Mouse (Mus musculus): ENCODE measurements around the gene Prickle2. TPM values are rescaled to one million over a fixed set of nuclear protein-coding genes. Genes with fewer than 3 reads are reported as not detected.
A peak's percentile ranks its signal among the peaks of the same experiment; 100 is the strongest.

Gene Prickle2
- polyA plus RNA-seq, 1 experiment from 2014 or later = 7.2 TPM

DNA sequence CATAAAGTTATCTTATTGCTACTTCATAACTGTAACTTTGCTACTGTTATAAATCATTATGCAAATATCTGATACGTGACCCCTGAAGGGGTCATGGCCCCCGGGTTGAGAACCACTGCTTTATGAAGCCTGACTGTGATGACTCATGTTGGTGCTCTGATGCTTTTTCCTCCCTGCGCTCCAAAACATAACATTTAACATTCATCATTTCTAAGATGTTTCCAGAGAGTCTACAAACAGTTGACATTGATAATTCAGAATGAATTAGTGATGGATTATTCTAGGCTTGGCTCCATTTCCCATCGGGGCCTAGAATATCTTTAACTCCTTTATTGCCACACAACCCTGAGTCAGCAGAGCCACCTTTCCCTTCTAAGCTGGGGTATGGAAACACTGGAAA lies 247.9 kb downstream of the Prickle2 start:
- 60% methylated on average over 4 of the region's 4 CpGs for WGBS
- no peak for ATAC-seq

GRCm38 (mm10) chr6:92451421-92451820 lies 254.5 kb downstream of the Prickle2 start:
- no peak overlapping the region for H3K9ac ChIP-seq
- no peaks in the 10 kb centered on the region for H3K9me3 ChIP-seq
- H3K27ac ChIP-seq = no peak overlapping the region
- no peaks in the 10 kb centered on the region for H3K27me3 ChIP-seq (replicated peaks)
- H3K4me3 ChIP-seq (replicated peaks) = no peak overlapping the region
- no peak overlapping the region for H3K4me2 ChIP-seq (replicated peaks)
- no peak for ATAC-seq
- H3K4me1 ChIP-seq (replicated peaks) = peaks cover 6% of the 10 kb centered on the region
- no peaks in the 10 kb centered on the region for H3K36me3 ChIP-seq
- WGBS = 75% methylated on average over 1 of the region's 1 CpGs

More for the DNA sequence above, 247.9 kb downstream of the Prickle2 start:
- no peak overlapping the region for H3K9ac ChIP-seq
- no peaks in the 10 kb centered on the region for H3K27me3 ChIP-seq (replicated peaks)
- 0 out of 2 replicates have a peak, but pooled peaks cover 2% of the 10 kb centered on the region for H3K4me1 ChIP-seq (replicated peaks)
- no peak overlapping the region for H3K4me3 ChIP-seq (replicated peaks)
- H3K27ac ChIP-seq = no peak overlapping the region
- no peak overlapping the region for H3K4me2 ChIP-seq (replicated peaks)
- no peaks in the 10 kb centered on the region for H3K36me3 ChIP-seq
- no peaks in the 10 kb centered on the region for H3K9me3 ChIP-seq

DNA sequence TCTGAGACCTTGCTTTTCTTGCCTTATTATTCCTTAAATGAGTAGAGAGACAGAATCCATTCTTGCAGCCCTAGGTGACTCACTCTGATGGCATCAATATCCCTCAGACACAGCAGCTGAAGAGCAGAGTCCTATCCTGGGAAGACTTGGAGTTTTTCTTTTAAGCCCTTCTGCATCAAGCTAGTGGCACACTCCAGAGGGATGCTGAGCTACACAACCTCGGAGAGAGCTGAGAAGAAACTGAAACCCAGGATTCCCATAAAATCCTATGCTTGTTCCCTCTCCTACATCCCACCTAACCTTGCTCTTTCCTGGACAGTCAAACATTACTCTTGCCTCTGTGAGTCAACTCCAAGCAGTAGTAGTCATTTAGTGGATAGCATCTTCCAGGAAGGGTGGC lies 256.0 kb downstream of the Prickle2 start:
- no peak for ATAC-seq
- 74% methylated on average over 1 of the region's 1 CpGs for WGBS
- no peaks in the 10 kb centered on the region for H3K9me3 ChIP-seq
- H3K36me3 ChIP-seq = no peaks in the 10 kb centered on the region
- H3K4me2 ChIP-seq (replicated peaks) = no peak overlapping the region
- H3K4me1 ChIP-seq (replicated peaks) = peaks cover 6% of the 10 kb centered on the region
- no peaks in the 10 kb centered on the region for H3K27me3 ChIP-seq (replicated peaks)
- H3K27ac ChIP-seq = no peak overlapping the region
- H3K9ac ChIP-seq = no peak overlapping the region
- no peak overlapping the region for H3K4me3 ChIP-seq (replicated peaks)

DNA sequence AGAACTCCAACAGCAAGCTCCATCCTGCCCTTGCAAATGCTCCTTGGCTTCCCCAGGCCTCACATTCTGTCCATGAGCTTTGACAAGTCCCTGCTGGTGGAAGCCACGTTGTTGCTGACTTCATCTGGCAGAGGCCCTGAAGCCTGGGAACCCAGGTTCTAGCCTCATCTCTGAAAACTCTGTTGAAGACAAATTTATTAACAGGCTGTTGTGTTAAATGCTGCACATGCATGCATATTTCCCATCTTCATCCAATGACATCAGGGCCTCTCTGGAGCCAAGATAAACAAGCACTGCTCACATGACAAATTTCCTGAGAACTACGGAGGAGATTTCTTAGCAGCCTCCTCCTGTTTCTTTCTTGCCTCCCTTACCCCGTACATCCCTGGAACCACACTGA lies 259.3 kb downstream of the Prickle2 start:
- H3K9me3 ChIP-seq = no peaks in the 10 kb centered on the region
- no peaks in the 10 kb centered on the region for H3K27me3 ChIP-seq (replicated peaks)
- H3K36me3 ChIP-seq = no peaks in the 10 kb centered on the region
- H3K4me2 ChIP-seq (replicated peaks) = no peak overlapping the region
- no peak overlapping the region for H3K4me3 ChIP-seq (replicated peaks)
- no peak overlapping the region for H3K9ac ChIP-seq
- peaks cover 6% of the 10 kb centered on the region for H3K4me1 ChIP-seq (replicated peaks)
- peak overlapping the region; percentile 54 for H3K27ac ChIP-seq
- WGBS = 38% methylated on average over 3 of the region's 3 CpGs
- 0 out of 2 replicates have a peak, but pooled peaks have one; percentile 61 for ATAC-seq

DNA sequence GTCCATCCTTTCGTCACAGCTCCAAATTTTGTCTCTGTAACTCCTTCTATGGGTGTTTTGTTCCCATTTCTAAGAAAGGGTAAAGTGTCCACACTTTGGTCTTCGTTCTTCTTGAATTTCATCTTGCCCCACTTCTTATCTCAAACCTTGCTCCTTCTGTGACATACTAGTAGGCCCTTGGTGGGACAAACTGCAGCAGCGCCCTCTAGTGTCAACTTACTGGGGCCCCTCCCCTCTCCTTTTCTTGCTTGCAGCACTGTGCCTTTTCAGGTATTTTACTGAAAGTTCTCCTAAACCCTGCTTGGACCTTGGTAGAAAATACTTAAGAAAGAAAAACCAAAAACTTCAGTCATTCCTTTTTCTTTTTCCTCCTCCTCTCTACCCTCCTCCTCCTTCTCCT lies 264.8 kb downstream of the Prickle2 start:
- H3K4me2 ChIP-seq (replicated peaks) = no peak overlapping the region
- no peaks in the 10 kb centered on the region for H3K4me1 ChIP-seq (replicated peaks)
- no peak overlapping the region for H3K4me3 ChIP-seq (replicated peaks)
- H3K27ac ChIP-seq = no peak overlapping the region
- 53% methylated on average over 2 of the region's 3 CpGs for WGBS
- no peak for ATAC-seq
- H3K27me3 ChIP-seq (replicated peaks) = no peaks in the 10 kb centered on the region
- H3K9me3 ChIP-seq = no peaks in the 10 kb centered on the region
- H3K9ac ChIP-seq = no peak overlapping the region
- no peaks in the 10 kb centered on the region for H3K36me3 ChIP-seq

GRCm38 (mm10) chr6:92440251-92440650 lies 265.7 kb downstream of the Prickle2 start:
- WGBS = 94% methylated on average over 3 of the region's 3 CpGs
- no peak overlapping the region for H3K4me2 ChIP-seq (replicated peaks)

DNA sequence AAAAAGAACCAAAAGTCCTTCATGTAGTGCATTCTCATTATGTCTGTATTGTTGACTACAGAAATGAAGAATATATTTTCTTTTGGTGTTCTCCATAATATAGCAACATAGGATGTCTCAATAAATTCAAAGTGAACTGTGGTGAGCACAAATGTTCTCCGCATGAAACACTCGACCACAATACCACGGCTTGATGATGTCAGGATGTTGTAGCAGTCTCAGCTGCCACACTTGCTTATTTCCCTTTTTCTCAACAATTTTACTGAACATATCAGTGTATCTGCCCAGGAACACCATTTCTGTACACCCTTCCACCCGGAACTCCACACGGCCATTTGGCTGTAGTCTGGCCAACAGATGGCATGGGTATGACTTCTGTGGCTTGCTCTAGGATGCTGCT lies 273.8 kb downstream of the Prickle2 start:
- no peak for ATAC-seq
- Histone ChIP-seq H3K4me2 (replicated peaks) (no peak overlapping the region), H3K4me3 (replicated peaks) (no peak overlapping the region), H3K27ac (no peak overlapping the region), H3K36me3 (no peaks in the 10 kb centered on the region), H3K9me3 (no peaks in the 10 kb centered on the region), H3K9ac (no peak overlapping the region), H3K4me1 (replicated peaks) (no peaks in the 10 kb centered on the region), H3K27me3 (replicated peaks) (no peaks in the 10 kb centered on the region)
- whole genome bisulfite sequencing = 94% methylated on average over 5 of the region's 5 CpGs

More at GRCm38 (mm10) chr6:92440251-92440650, 265.7 kb downstream of the Prickle2 start:
- Histone ChIP-seq H3K27me3 (replicated peaks) (no peaks in the 10 kb centered on the region), H3K4me1 (replicated peaks) (no peaks in the 10 kb centered on the region), H3K36me3 (no peaks in the 10 kb centered on the region), H3K27ac (no peak overlapping the region), H3K9ac (no peak overlapping the region), H3K4me3 (replicated peaks) (no peak overlapping the region), H3K9me3 (no peaks in the 10 kb centered on the region)
- ATAC-seq = no peak

- Histone ChIP-seq H3K9me3 (no peaks in the 10 kb centered on the region), H3K27ac (no peak overlapping the region), H3K9ac (no peak overlapping the region), H3K4me1 (replicated peaks) (no peaks in the 10 kb centered on the region), H3K4me3 (replicated peaks) (no peak overlapping the region), H3K36me3 (no peaks in the 10 kb centered on the region), H3K4me2 (replicated peaks) (no peak overlapping the region), H3K27me3 (replicated peaks) (no peaks in the 10 kb centered on the region)
- WGBS = 65% methylated on average over 7 of the region's 7 CpGs
- ATAC-seq = no peak
Observed at GRCm38 (mm10) chr6:92427406-92428171, 278.4 kb downstream of the Prickle2 start.

DNA sequence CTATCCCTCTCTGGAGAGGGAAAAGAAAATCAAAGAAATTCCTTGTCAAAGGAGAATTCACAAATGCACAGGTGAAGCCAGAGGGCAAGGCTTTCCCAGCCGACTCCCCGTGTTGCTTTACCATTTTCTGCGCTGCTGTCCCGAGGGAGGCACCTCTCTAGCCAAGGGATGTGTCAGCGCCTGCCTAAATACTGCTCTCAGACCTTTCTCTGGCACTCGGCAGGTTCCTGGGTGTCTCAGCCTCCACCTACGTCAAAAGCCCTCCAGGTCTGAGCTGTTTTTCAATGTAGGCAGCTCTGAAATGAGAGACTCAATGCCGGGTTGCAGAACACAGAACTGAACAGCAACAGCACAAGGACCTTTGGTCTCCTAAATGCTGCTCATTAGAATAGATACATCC lies 280.1 kb downstream of the Prickle2 start:
- H3K4me2 ChIP-seq (replicated peaks) = no peak overlapping the region
- no peak overlapping the region for H3K9ac ChIP-seq
- no peak overlapping the region for H3K27ac ChIP-seq
- H3K27me3 ChIP-seq (replicated peaks) = no peaks in the 10 kb centered on the region
- no peak for ATAC-seq
- no peaks in the 10 kb centered on the region for H3K36me3 ChIP-seq
- no peaks in the 10 kb centered on the region for H3K9me3 ChIP-seq
- H3K4me1 ChIP-seq (replicated peaks) = no peaks in the 10 kb centered on the region
- WGBS = 74% methylated on average over 8 of the region's 8 CpGs
- H3K4me3 ChIP-seq (replicated peaks) = no peak overlapping the region

GRCm38 (mm10) chr6:92425476-92425875 lies 280.5 kb downstream of the Prickle2 start:
- Histone ChIP-seq H3K4me2 (replicated peaks) (no peak overlapping the region), H3K9ac (no peak overlapping the region), H3K27ac (no peak overlapping the region), H3K27me3 (replicated peaks) (no peaks in the 10 kb centered on the region), H3K4me1 (replicated peaks) (no peaks in the 10 kb centered on the region), H3K9me3 (no peaks in the 10 kb centered on the region), H3K36me3 (no peaks in the 10 kb centered on the region), H3K4me3 (replicated peaks) (no peak overlapping the region)
- ATAC-seq = no peak
- 85% methylated on average over 7 of the region's 7 CpGs for WGBS

- Histone ChIP-seq H3K9me3 (no peaks in the 10 kb centered on the region), H3K4me2 (replicated peaks) (no peak overlapping the region), H3K4me1 (replicated peaks) (no peaks in the 10 kb centered on the region), H3K4me3 (replicated peaks) (no peak overlapping the region), H3K9ac (no peak overlapping the region), H3K27me3 (replicated peaks) (no peaks in the 10 kb centered on the region), H3K36me3 (no peaks in the 10 kb centered on the region), H3K27ac (no peak overlapping the region)
- 45% methylated on average over 3 of the region's 3 CpGs for WGBS
- ATAC-seq = no peak
Observed at GRCm38 (mm10) chr6:92424991-92425390, 281.0 kb downstream of the Prickle2 start.

GRCm38 (mm10) chr6:92422286-92422685 lies 283.7 kb downstream of the Prickle2 start:
- 54% methylated on average over 11 of the region's 11 CpGs for WGBS
- H3K27me3 ChIP-seq (replicated peaks) = no peaks in the 10 kb centered on the region
- no peak overlapping the region for H3K4me3 ChIP-seq (replicated peaks)
- H3K4me2 ChIP-seq (replicated peaks) = no peak overlapping the region
- H3K36me3 ChIP-seq = no peaks in the 10 kb centered on the region
- no peak overlapping the region for H3K9ac ChIP-seq
- H3K27ac ChIP-seq = no peak overlapping the region
- no peaks in the 10 kb centered on the region for H3K4me1 ChIP-seq (replicated peaks)
- no peaks in the 10 kb centered on the region for H3K9me3 ChIP-seq
- no peak for ATAC-seq

DNA sequence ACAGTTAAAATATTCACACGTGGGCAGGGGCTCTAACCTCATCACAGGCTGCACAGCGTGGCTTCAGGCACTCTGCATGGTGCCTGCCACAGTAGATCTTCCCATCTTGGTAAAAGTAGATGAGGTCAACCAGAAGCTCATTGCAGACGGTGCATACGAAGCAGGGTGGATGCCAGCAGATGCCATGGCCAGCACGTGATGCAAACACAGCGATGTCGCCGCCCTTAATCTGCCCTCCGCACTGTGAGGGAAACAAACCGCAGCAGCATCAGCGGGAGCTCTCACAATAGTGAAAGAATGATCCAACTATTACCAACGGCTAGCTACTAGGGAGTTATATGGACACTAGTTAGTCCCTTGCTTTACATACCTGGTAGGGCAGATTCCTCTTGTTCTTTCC lies 285.8 kb downstream of the Prickle2 start:
- Histone ChIP-seq H3K36me3 (no peaks in the 10 kb centered on the region), H3K4me3 (replicated peaks) (no peak overlapping the region), H3K4me1 (replicated peaks) (0 out of 2 replicates have a peak, but pooled peaks cover 2% of the 10 kb centered on the region), H3K9me3 (no peaks in the 10 kb centered on the region), H3K27me3 (replicated peaks) (no peaks in the 10 kb centered on the region), H3K9ac (no peak overlapping the region), H3K4me2 (replicated peaks) (no peak overlapping the region), H3K27ac (no peak overlapping the region)
- no peak for ATAC-seq
- 89% methylated on average over 12 of the region's 12 CpGs for WGBS

All from intestine, embryonic 15.5 days (tissue).